18 mouse cellular contexts compared by ENCODE assay signal in the genomic region with DNA sequence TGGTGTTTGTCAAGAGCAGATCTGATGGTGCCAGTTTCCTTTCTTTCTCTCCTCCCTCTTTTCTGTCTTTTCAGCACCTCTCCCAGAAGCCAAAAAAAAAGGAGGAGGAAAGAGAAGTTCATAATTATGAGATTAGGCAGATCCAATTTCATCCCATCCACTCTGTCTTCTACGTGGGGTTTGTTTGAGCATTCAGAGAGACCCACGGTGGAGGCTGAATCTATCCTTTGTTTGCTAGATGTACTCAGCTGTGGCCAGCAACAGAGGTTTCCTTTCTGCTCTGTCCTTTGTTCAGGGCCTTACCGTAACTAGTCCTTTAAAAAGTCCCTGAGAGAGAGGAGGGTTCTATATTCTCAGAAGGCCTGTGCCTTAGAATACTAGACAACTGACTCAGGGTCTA. TPM values are rescaled to one million over a fixed set of nuclear protein-coding genes. Genes with fewer than 3 reads are reported as not detected.
A peak's percentile ranks its signal among the peaks of the same experiment; 100 is the strongest.
DNase-seq lines count a peak whose midpoint lies in the region; ATAC-seq and TF ChIP-seq lines count a peak whose summit lies in the region.
"Had no signal": no experiment of that assay in that cellular context is flagged by ENCODE, and none has a peak within 500 bp of the region (broad histone marks: within the 10 kb centered on the region; RNA-seq: fewer than 3 reads in every experiment).

No protein-coding gene starts in this region.

- H3K9ac ChIP-seq in kidney, postnatal 0 days (ENCODE audit: low read depth, low read length): no peak overlapping the region
- no peak overlapping the region for H3K9ac ChIP-seq in embryonic facial prominence, embryonic 14.5 days (ENCODE audit: low read depth, low read length)
- H3K9ac ChIP-seq: hindbrain, embryonic 15.5 days; limb, embryonic 15.5 days; lung, embryonic 14.5 days; stomach, embryonic 15.5 days had no signal

- no peak for DNase-seq in heart, embryonic 10.5 days (ENCODE audit: low spot score)
- no peak for DNase-seq in heart, postnatal 36 days
- no peak for DNase-seq in kidney, postnatal 0 days (ENCODE audit: low spot score)
- DNase-seq in kidney, adult 18-20 months: no peak
- peak; percentile 44 for DNase-seq in Muller cell, postnatal 12 days (ENCODE audit: inconsistent ontology term)
- peak; percentile 43 for DNase-seq in embryonic facial prominence, embryonic 14.5 days (ENCODE audit: low spot score)
- DNase-seq in right cerebral cortex, adult 2 months (ENCODE audit: low spot score in 2 of 2): no peak
- DNase-seq: cerebellum, adult 11-12 months; gastrocnemius, postnatal 25 days; kidney, postnatal 25 days; thymus, postnatal 36 days had no signal

- no peaks in the 10 kb centered on the region for H3K9me3 ChIP-seq in heart, embryonic 10.5 days
- no peaks in the 10 kb centered on the region for H3K9me3 ChIP-seq in kidney, postnatal 0 days (replicated peaks; ENCODE audit: low read length)
- H3K9me3 ChIP-seq in embryonic facial prominence, embryonic 14.5 days (ENCODE audit: control insufficient read depth, low read length): no peaks in the 10 kb centered on the region
- H3K9me3 ChIP-seq: hindbrain, embryonic 15.5 days; limb, embryonic 15.5 days; stomach, embryonic 15.5 days had no signal

- H3K4me3 ChIP-seq in heart, embryonic 10.5 days: no peak overlapping the region
- no peak overlapping the region for H3K4me3 ChIP-seq in kidney, postnatal 0 days (replicated peaks; ENCODE audit: low read depth, low read length)
- H3K4me3 ChIP-seq in embryonic facial prominence, embryonic 14.5 days (ENCODE audit: low read depth, low read length): no peak overlapping the region
- H3K4me3 ChIP-seq: hindbrain, embryonic 15.5 days; limb, embryonic 15.5 days; stomach, embryonic 15.5 days had no signal

- peak overlapping the region; percentile 18; the same call in 1 of the 2 replicates for H3K27ac ChIP-seq in heart, embryonic 10.5 days
- 0 out of 2 replicates have a peak overlapping the region, but pooled peaks have one; percentile 6 for H3K27ac ChIP-seq in kidney, postnatal 0 days
- H3K27ac ChIP-seq in embryonic facial prominence, embryonic 14.5 days (replicated peaks; ENCODE audit: low read depth, low read length): 0 out of 2 replicates have a peak overlapping the region, but pooled peaks have one; percentile 16
- H3K27ac ChIP-seq: hindbrain, embryonic 15.5 days; limb, embryonic 15.5 days; stomach, embryonic 15.5 days had no signal

- peaks cover 57% of the 10 kb centered on the region for H3K4me1 ChIP-seq in heart, embryonic 10.5 days
- H3K4me1 ChIP-seq in kidney, postnatal 0 days (replicated peaks; ENCODE audit: insufficient read depth, low read length): peaks cover 28% of the 10 kb centered on the region
- peaks cover 17% of the 10 kb centered on the region for H3K4me1 ChIP-seq in embryonic facial prominence, embryonic 14.5 days (ENCODE audit: control insufficient read depth, insufficient read depth, low read length)

- TF ChIP-seq CTCF in kidney, postnatal 0 days (IDR thresholded peaks at IDR 0.05; ENCODE audit: low read depth): no peak

- H3K27me3 ChIP-seq in heart, embryonic 10.5 days (ENCODE audit: insufficient read depth, poor library complexity, severe bottlenecking): no peaks in the 10 kb centered on the region
- no peaks in the 10 kb centered on the region for H3K27me3 ChIP-seq in kidney, postnatal 0 days (ENCODE audit: insufficient read depth, low read length)
- H3K27me3 ChIP-seq in embryonic facial prominence, embryonic 14.5 days (replicated peaks; ENCODE audit: control insufficient read depth, insufficient read depth, low read length): no peaks in the 10 kb centered on the region
- H3K27me3 ChIP-seq: hindbrain, embryonic 15.5 days; limb, embryonic 15.5 days; stomach, embryonic 15.5 days had no signal

- no peak for ATAC-seq in kidney, postnatal 0 days (replicated peaks; ENCODE audit: low FRiP score, low read depth)
- peak; percentile 74 for ATAC-seq in embryonic facial prominence, embryonic 14.5 days (ENCODE audit: low read depth)
- ATAC-seq in megakaryocyte-erythroid progenitor cell, adult 5-6 weeks (replicated peaks; ENCODE audit: low FRiP score, low TSS enrichment, poor library complexity, severe bottlenecking): no peak

- no peaks in the 10 kb centered on the region for H3K36me3 ChIP-seq in heart, embryonic 10.5 days
- no peaks in the 10 kb centered on the region for H3K36me3 ChIP-seq in kidney, postnatal 0 days (ENCODE audit: insufficient read depth, low read length)
- no peaks in the 10 kb centered on the region for H3K36me3 ChIP-seq in embryonic facial prominence, embryonic 14.5 days (ENCODE audit: control insufficient read depth, insufficient read depth, low read length)
- H3K36me3 ChIP-seq: hindbrain, embryonic 15.5 days; limb, embryonic 15.5 days; stomach, embryonic 15.5 days had no signal

- 47% methylated on average over 3 of the region's 3 CpGs for WGBS in heart, embryonic 10.5 days
- 39% methylated on average over 3 of the region's 3 CpGs for WGBS in kidney, postnatal 0 days
- WGBS in embryonic facial prominence, embryonic 14.5 days: 25% methylated on average over 3 of the region's 3 CpGs

- H3K4me2 ChIP-seq in kidney, postnatal 0 days (ENCODE audit: low read length): no peak overlapping the region
- H3K4me2 ChIP-seq in embryonic facial prominence, embryonic 14.5 days (ENCODE audit: low read depth, low read length): no peak overlapping the region
- H3K4me2 ChIP-seq: hindbrain, embryonic 15.5 days; limb, embryonic 15.5 days; lung, embryonic 14.5 days; stomach, embryonic 15.5 days had no signal

- intact Hi-C loops in heart, postnatal 36 days (cut with DNase I): no loop called here

RNA-seq across cellular contexts. Expression of a gene that starts 25.6 kb away (rescaled TPM):
- polyA plus RNA-seq in heart, embryonic 10.5 days (2016; fragmentation: Nextera tagmentation; extraction: Ambion mirVana): 34.0 and 35.3 TPM in 2 replicates
- total RNA-seq in heart, postnatal 36 days (2021): 10 to 100 TPM; 15.4 to 17.9 TPM
- polyA plus RNA-seq in kidney, postnatal 0 days (2015; fragmentation: Nextera tagmentation; extraction: Ambion mirVana): 36.4 and 39.8 TPM in 2 replicates
- polyA plus RNA-seq in embryonic facial prominence, embryonic 14.5 days (2014; fragmentation: Nextera tagmentation; extraction: Ambion mirVana): 31.2 and 37.0 TPM in 2 replicates
- 0.61 and 2.1 TPM in 2 replicates for total RNA-seq in megakaryocyte-erythroid progenitor cell, adult 5-6 weeks (2014; fragmentation: Nextera tagmentation)
- 4.3 and 5.4 TPM in 2 replicates for total RNA-seq in megakaryocyte-erythroid progenitor cell, adult 5-6 weeks (2017)
- total RNA-seq: MEL; monocyte, adult 5-6 weeks had no signal

Comparison
In these comparisons a context has a peak if more than half of its experiments do, and no peak if none do; other contexts are left out.
1. DNase-seq: peak in Muller cell, postnatal 12 days (single experiment) and embryonic facial prominence, embryonic 14.5 days (single experiment); none in heart, embryonic 10.5 days (single experiment), heart, postnatal 36 days (0 of 2), kidney, postnatal 0 days (single experiment), kidney, adult 18-20 months (single experiment) and right cerebral cortex, adult 2 months (0 of 2).
2. Peak in every context shown above with its lines, with median percentiles within 50 percentile points of each other: H3K27ac ChIP-seq.